Mouse (Mus musculus): ENCODE measurements around the gene Akap13.

DNA sequence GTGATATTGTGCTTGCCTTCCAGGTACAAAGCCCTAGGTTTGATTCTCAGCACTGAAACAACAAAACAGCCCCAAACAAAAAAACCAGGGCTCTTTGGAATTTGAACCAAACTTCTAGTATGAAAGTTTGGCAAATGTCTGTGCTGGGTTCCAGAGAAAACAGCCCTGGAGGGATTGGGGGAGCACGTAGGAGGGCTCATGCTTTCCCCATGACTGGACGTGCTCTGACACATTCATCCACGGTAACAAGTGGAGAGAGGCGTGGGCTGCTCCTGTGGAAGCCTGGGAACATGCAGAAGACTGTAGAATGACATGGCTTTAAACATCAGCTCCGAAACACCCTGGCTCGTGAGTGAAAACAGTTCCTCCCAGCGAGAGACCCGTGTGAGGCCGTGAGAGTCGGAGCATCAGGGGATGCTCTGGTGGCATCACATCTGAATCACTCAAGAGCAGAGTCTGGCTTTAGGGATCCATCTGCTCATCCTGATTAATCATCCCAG, 43.3 kb upstream of the Akap13 start:
- TF ChIP-seq CTCF (IDR thresholded peaks at IDR 0.05; ENCODE audit: low read depth) (no peak), EP300 (IDR thresholded peaks at IDR 0.05; ENCODE audit: low read depth) (no peak)
